Mouse (Mus musculus): Measurements from ENCODE around the gene Fbxl3. TPM values are rescaled to one million over a fixed set of nuclear protein-coding genes. Genes with fewer than 3 reads are reported as not detected.
A peak's percentile ranks its signal among the peaks of the same experiment; 100 is the strongest.

Fbxl3 gene
- polyA plus RNA-seq, 1 experiment from 2014 or later, result 33.5 TPM

DNA sequence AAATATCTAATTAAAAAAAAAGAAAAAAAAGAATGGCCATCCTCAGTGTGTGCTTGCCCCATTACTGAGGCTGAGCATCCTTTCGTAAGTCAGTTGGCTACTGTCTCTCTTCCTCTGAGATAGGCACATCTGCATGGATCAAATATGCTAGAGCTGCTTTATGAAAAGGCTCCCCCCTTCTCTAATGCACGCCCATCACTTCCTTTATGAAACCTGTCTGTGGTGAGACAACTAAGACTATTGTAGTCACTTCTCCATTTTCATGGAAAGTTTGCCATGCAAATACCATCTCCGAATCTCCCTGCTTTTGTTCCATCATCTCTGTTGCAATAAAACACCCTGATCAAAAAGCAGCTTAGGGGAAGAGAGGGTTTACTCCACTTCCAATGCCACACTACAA is 62.4 kb downstream of the Fbxl3 start:
- no peak for TF ChIP-seq CTCF (IDR thresholded peaks at IDR 0.05; ENCODE audit: low read depth)
- Histone ChIP-seq H3K27ac (ENCODE audit: low read depth) (no peak overlapping the region), H3K9me3 (ENCODE audit: low read depth, low read length) (no peaks in the 10 kb centered on the region), H3K9ac (no peak overlapping the region), H3K4me1 (ENCODE audit: insufficient read depth) (no peaks in the 10 kb centered on the region), H3K4me3 (ENCODE audit: low read depth, low read length) (no peak overlapping the region), H3K27me3 (ENCODE audit: insufficient read depth, low read length) (no peaks in the 10 kb centered on the region), H3K4me2 (no peak overlapping the region), H3K36me3 (ENCODE audit: insufficient read depth) (no peaks in the 10 kb centered on the region)
- WGBS, result 80% methylated on average over 3 of the region's 3 CpGs
- ATAC-seq (ENCODE audit: insufficient read depth), result no peak
- no peak for DNase-seq

DNA sequence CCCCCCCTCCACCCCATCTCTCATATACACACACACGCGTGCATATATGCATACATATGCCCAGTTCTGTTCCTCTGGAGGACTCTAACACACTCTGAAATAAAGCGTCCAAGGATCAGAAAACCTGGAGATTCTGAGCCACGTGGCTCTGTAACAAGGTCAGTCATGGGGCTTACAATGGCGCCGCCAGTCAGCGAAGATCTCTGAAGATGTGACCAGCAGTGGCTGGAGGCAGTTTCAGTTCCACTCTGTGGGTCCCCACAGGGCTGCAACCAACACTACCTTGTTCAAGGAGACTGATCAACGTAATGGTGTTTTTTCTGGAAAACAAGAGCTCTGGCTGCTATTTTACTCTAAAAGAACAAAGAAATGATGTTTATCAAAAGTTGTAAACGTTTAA is 65.3 kb downstream of the Fbxl3 start:
- 82% methylated on average over 9 of the region's 9 CpGs for WGBS

DNA sequence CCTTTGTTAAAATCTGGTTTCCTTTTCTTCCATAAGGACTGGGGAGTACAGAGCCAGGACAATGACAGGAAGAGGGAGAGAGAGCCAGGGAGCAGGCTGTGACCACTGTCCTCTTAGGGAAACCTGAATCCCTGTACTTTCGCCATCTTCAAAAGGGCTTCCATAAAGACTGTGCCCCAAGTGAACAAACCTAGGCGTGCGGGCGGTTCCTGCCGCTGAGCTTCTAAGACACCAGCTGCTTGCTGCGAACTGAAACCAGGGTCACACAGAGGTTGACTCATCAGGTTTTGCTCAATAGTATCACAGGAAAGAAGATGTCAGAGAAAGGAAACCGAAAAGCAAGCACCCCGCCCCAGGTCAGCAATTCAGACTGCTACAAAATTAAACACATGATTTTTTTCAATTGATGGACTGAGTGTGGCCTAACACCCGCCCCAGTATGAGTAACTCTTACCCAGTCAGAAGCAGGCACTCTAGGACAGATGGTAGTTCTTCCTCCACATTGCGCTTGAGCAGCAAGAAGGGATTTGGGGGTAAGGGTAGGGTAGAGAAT is 66.0 kb downstream of the Fbxl3 start:
- Histone ChIP-seq H3K9me3 (ENCODE audit: low read depth, low read length) (no peaks in the 10 kb centered on the region), H3K36me3 (ENCODE audit: insufficient read depth) (no peaks in the 10 kb centered on the region), H3K4me2 (no peak overlapping the region), H3K27me3 (ENCODE audit: insufficient read depth, low read length) (no peaks in the 10 kb centered on the region), H3K4me1 (ENCODE audit: insufficient read depth) (no peaks in the 10 kb centered on the region), H3K27ac (ENCODE audit: low read depth) (peak overlapping the region; percentile 46; the same call in 1 of the 2 replicates), H3K4me3 (ENCODE audit: low read depth, low read length) (no peak overlapping the region), H3K9ac (no peak overlapping the region)
- ATAC-seq (ENCODE audit: insufficient read depth) (peak; percentile 54; the same call in 1 of the 2 replicates), DNase-seq (peak; percentile 42)
- no peak for TF ChIP-seq CTCF (IDR thresholded peaks at IDR 0.05; ENCODE audit: low read depth)
- 37% methylated on average over 10 of the region's 10 CpGs for WGBS

More for the DNA sequence above, 65.3 kb downstream of the Fbxl3 start:
- ATAC-seq (ENCODE audit: insufficient read depth) (no peak), DNase-seq (no peak)
- Histone ChIP-seq H3K36me3 (ENCODE audit: insufficient read depth) (no peaks in the 10 kb centered on the region), H3K4me2 (no peak overlapping the region), H3K27ac (ENCODE audit: low read depth) (no peak overlapping the region), H3K4me1 (ENCODE audit: insufficient read depth) (no peaks in the 10 kb centered on the region), H3K4me3 (ENCODE audit: low read depth, low read length) (no peak overlapping the region), H3K27me3 (ENCODE audit: insufficient read depth, low read length) (no peaks in the 10 kb centered on the region), H3K9ac (no peak overlapping the region), H3K9me3 (ENCODE audit: low read depth, low read length) (no peaks in the 10 kb centered on the region)
- TF ChIP-seq CTCF (IDR thresholded peaks at IDR 0.05; ENCODE audit: low read depth), result no peak

Other genes starting within 250 kb of the Fbxl3 start
- gene Kctd12, start 116.9 kb downstream of the Fbxl3 start, polyA plus RNA-seq (2014; fragmentation: Nextera tagmentation; extraction: Ambion mirVana), result 8.9 and 10.9 TPM in 2 replicates
- gene Acod1, start 52.6 kb downstream of the Fbxl3 start, polyA plus RNA-seq (2014; fragmentation: Nextera tagmentation; extraction: Ambion mirVana), result not detected in 2 replicates
- gene Cln5, start 29.4 kb downstream of the Fbxl3 start, polyA plus RNA-seq (2014; fragmentation: Nextera tagmentation; extraction: Ambion mirVana), result 31.2 and 34.4 TPM in 2 replicates
- gene Mycbp2, start 247.2 kb upstream of the Fbxl3 start, polyA plus RNA-seq (2014; fragmentation: Nextera tagmentation; extraction: Ambion mirVana), result 22.7 and 24.5 TPM in 2 replicates